Mouse (Mus musculus) intestine, embryonic 15.5 days (tissue): ENCODE results near the gene Gm20518. TPM values are rescaled to one million over a fixed set of nuclear protein-coding genes. Genes with fewer than 3 reads are reported as not detected.

Source experiments
- ATAC-seq: fragments of 200-750 bp; cut with Nextera tagmentation; 2 replicates; pipeline ENCODE4 v1.8.0; 2017; ENCODE audit warnings: moderate TSS enrichment, moderate library complexity
- H3K27ac ChIP-seq: fragments of 300-500 bp; sonication (generic); 2 replicates; pipeline ENCODE4 v1.5.1; 2015; ENCODE audit warnings: mild to moderate bottlenecking, inconsistent platforms
- H3K27me3 ChIP-seq: fragments of 300-500 bp; sonication (generic); replicated peaks from 2 replicates; pipeline ENCODE4 v1.6.1; 2015; ENCODE audit warnings: inconsistent platforms
- H3K36me3 ChIP-seq: fragments of 300-500 bp; sonication (generic); 2 replicates; pipeline ENCODE4 v1.6.1; 2015; ENCODE audit warnings: inconsistent platforms
- H3K4me1 ChIP-seq: fragments of 300-500 bp; sonication (generic); replicated peaks from 2 replicates; pipeline ENCODE4 v1.6.1; 2015; ENCODE audit warnings: inconsistent platforms
- H3K4me2 ChIP-seq: fragments of 300-500 bp; sonication (generic); replicated peaks from 2 replicates; pipeline ENCODE4 v1.6.1; 2015; ENCODE audit warnings: mild to moderate bottlenecking, inconsistent platforms
- H3K4me3 ChIP-seq: fragments of 300-500 bp; sonication (generic); replicated peaks from 2 replicates; pipeline ENCODE4 v1.5.1; 2015; ENCODE audit warnings: inconsistent platforms
- H3K9ac ChIP-seq: fragments of 300-500 bp; sonication (generic); 2 replicates; pipeline ENCODE4 v1.6.1; 2015; ENCODE audit warnings: inconsistent platforms
- H3K9me3 ChIP-seq: fragments of 300-500 bp; sonication (generic); 2 replicates; pipeline ENCODE4 v1.6.1; 2016; ENCODE audit warnings: inconsistent platforms
- WGBS: fragments of 180-500 bp; shearing (Covaris S2); methylation state at CpG from one replicate; pipeline ENCODE4 v1.1.7; 2015; 5-methylcytosine and 5-hydroxymethylcytosine counted together
- polyA plus RNA-seq: library from polyadenylated mRNA; unstranded; fragments of >200 nt; fragmentation: Nextera tagmentation; extraction: Ambion mirVana; gene quantifications from 2 replicates; pipeline ENCODE4 v1.2.1, GENCODE M21; 2015

Gene Gm20518
- 0.18 and 0.27 TPM in 2 replicates for polyA plus RNA-seq

GRCm38 (mm10) chr16:17891567-17891959 is at the start of gene Gm20518:
TSS of gene Gm20518 (minus strand) at chr16:17891671.
- H3K9ac ChIP-seq = peak within 1 kb of the TSS; percentile 97
- no peaks in the 10 kb centered on the region for H3K27me3 ChIP-seq
- H3K27ac ChIP-seq = peak within 1 kb of the TSS; percentile 92
- H3K9me3 ChIP-seq = no peaks in the 10 kb centered on the region
- no peaks in the 10 kb centered on the region for H3K36me3 ChIP-seq
- peaks cover 19% of the 10 kb centered on the region for H3K4me1 ChIP-seq
- peak; percentile 98 for ATAC-seq
- peak within 1 kb of the TSS; percentile 78 for H3K4me2 ChIP-seq
- 0% methylated on average over 38 of the region's 38 CpGs for WGBS
- peak within 1 kb of the TSS; percentile 83 for H3K4me3 ChIP-seq

- H3K4me2 ChIP-seq = 0 out of 2 replicates have a peak overlapping the region, but pooled peaks have one; percentile 18
- peak; percentile 91 for ATAC-seq
- 33% methylated on average over 9 of the region's 9 CpGs for WGBS
Measured at GRCm38 (mm10) chr16:17939255-17939751, 47.8 kb upstream of the Gm20518 start.

GRCm38 (mm10) chr16:17938821-17939220 is 47.4 kb upstream of the Gm20518 start:
- no peak overlapping the region for H3K9ac ChIP-seq
- peak overlapping the region; percentile 42 for H3K27ac ChIP-seq

More at GRCm38 (mm10) chr16:17939255-17939751, 47.8 kb upstream of the Gm20518 start:
- H3K27me3 ChIP-seq = no peaks in the 10 kb centered on the region; the same call in 1 of the 2 replicates
- no peaks in the 10 kb centered on the region for H3K36me3 ChIP-seq
- peaks cover 7% of the 10 kb centered on the region; the same call in 1 of the 2 replicates for H3K4me1 ChIP-seq
- no peaks in the 10 kb centered on the region for H3K9me3 ChIP-seq
- no peak overlapping the region for H3K9ac ChIP-seq
- no peak overlapping the region for H3K4me3 ChIP-seq
- peak overlapping the region; percentile 42 for H3K27ac ChIP-seq

GRCm38 (mm10) chr16:17938187-17938586 is 46.7 kb upstream of the Gm20518 start:
- Histone ChIP-seq H3K36me3 (no peaks in the 10 kb centered on the region), H3K27me3 (no peaks in the 10 kb centered on the region; the same call in 1 of the 2 replicates), H3K27ac (no peak overlapping the region), H3K9ac (no peak overlapping the region), H3K4me3 (no peak overlapping the region), H3K4me2 (no peak overlapping the region), H3K4me1 (peaks cover 7% of the 10 kb centered on the region; the same call in 1 of the 2 replicates), H3K9me3 (no peaks in the 10 kb centered on the region)
- ATAC-seq = peak; percentile 27
- 61% methylated on average over 7 of the region's 7 CpGs for WGBS

More at GRCm38 (mm10) chr16:17938821-17939220, 47.4 kb upstream of the Gm20518 start:
- H3K4me2 ChIP-seq = peak overlapping the region; percentile 18
- H3K4me1 ChIP-seq = peaks cover 7% of the 10 kb centered on the region; the same call in 1 of the 2 replicates
- H3K4me3 ChIP-seq = no peak overlapping the region
- ATAC-seq = peak; percentile 95
- 12% methylated on average over 7 of the region's 7 CpGs for WGBS
- H3K9me3 ChIP-seq = no peaks in the 10 kb centered on the region
- no peaks in the 10 kb centered on the region; the same call in 1 of the 2 replicates for H3K27me3 ChIP-seq
- H3K36me3 ChIP-seq = no peaks in the 10 kb centered on the region

GRCm38 (mm10) chr16:17936776-17937175 is 45.3 kb upstream of the Gm20518 start:
- Histone ChIP-seq H3K36me3 (no peaks in the 10 kb centered on the region), H3K4me1 (peaks cover 7% of the 10 kb centered on the region; the same call in 1 of the 2 replicates), H3K4me3 (no peak overlapping the region), H3K9ac (no peak overlapping the region), H3K27me3 (no peaks in the 10 kb centered on the region; the same call in 1 of the 2 replicates), H3K9me3 (no peaks in the 10 kb centered on the region), H3K27ac (no peak overlapping the region), H3K4me2 (no peak overlapping the region)
- WGBS = 83% methylated on average over 10 of the region's 10 CpGs
- ATAC-seq = no peak

GRCm38 (mm10) chr16:17934445-17934910 is 43.0 kb upstream of the Gm20518 start:
- 69% methylated on average over 3 of the region's 3 CpGs for WGBS
- Histone ChIP-seq H3K9ac (no peak overlapping the region), H3K4me2 (no peak overlapping the region)

GRCm38 (mm10) chr16:17933594-17934444 is 42.3 kb upstream of the Gm20518 start:
- ATAC-seq = no peak
- 61% methylated on average over 9 of the region's 9 CpGs for WGBS
- H3K27ac ChIP-seq = no peak overlapping the region

More at GRCm38 (mm10) chr16:17934445-17934910, 43.0 kb upstream of the Gm20518 start:
- H3K27ac ChIP-seq = no peak overlapping the region
- ATAC-seq = no peak
- H3K27me3 ChIP-seq = no peaks in the 10 kb centered on the region; the same call in 1 of the 2 replicates
- H3K4me1 ChIP-seq = peaks cover 7% of the 10 kb centered on the region; the same call in 1 of the 2 replicates
- no peak overlapping the region for H3K4me3 ChIP-seq
- no peaks in the 10 kb centered on the region for H3K9me3 ChIP-seq
- H3K36me3 ChIP-seq = no peaks in the 10 kb centered on the region

GRCm38 (mm10) chr16:17931906-17932460 is 40.5 kb upstream of the Gm20518 start:
- Histone ChIP-seq H3K4me3 (no peak overlapping the region), H3K4me2 (no peak overlapping the region), H3K27ac (no peak overlapping the region), H3K9ac (no peak overlapping the region), H3K27me3 (no peaks in the 10 kb centered on the region; the same call in 1 of the 2 replicates), H3K36me3 (no peaks in the 10 kb centered on the region), H3K9me3 (no peaks in the 10 kb centered on the region), H3K4me1 (peaks cover 2% of the 10 kb centered on the region; the same call in 1 of the 2 replicates)
- 80% methylated on average over 5 of the region's 5 CpGs for WGBS
- no peak for ATAC-seq

More at GRCm38 (mm10) chr16:17933594-17934444, 42.3 kb upstream of the Gm20518 start:
- Histone ChIP-seq H3K36me3 (no peaks in the 10 kb centered on the region), H3K27me3 (no peaks in the 10 kb centered on the region; the same call in 1 of the 2 replicates), H3K4me3 (no peak overlapping the region), H3K4me1 (0 out of 2 replicates have a peak, but pooled peaks cover 2% of the 10 kb centered on the region), H3K9ac (no peak overlapping the region), H3K9me3 (no peaks in the 10 kb centered on the region), H3K4me2 (no peak overlapping the region)

GRCm38 (mm10) chr16:17929631-17930030 is 38.2 kb upstream of the Gm20518 start:
- Histone ChIP-seq H3K9ac (no peak overlapping the region), H3K27ac (0 out of 2 replicates have a peak overlapping the region, but pooled peaks have one; percentile 96), H3K27me3 (no peaks in the 10 kb centered on the region), H3K4me1 (peaks cover 10% of the 10 kb centered on the region; the same call in 1 of the 2 replicates), H3K4me3 (no peak overlapping the region), H3K9me3 (no peaks in the 10 kb centered on the region), H3K4me2 (no peak overlapping the region), H3K36me3 (peaks cover 15% of the 10 kb centered on the region)
- no peak for ATAC-seq
- WGBS = 76% methylated on average over 2 of the region's 2 CpGs

GRCm38 (mm10) chr16:17929211-17929610 is 37.7 kb upstream of the Gm20518 start:
- Histone ChIP-seq H3K27me3 (no peaks in the 10 kb centered on the region), H3K36me3 (peaks cover 15% of the 10 kb centered on the region), H3K27ac (peak overlapping the region; percentile 96; the same call in 1 of the 2 replicates), H3K4me2 (no peak overlapping the region), H3K4me3 (no peak overlapping the region), H3K4me1 (peaks cover 10% of the 10 kb centered on the region; the same call in 1 of the 2 replicates), H3K9me3 (no peaks in the 10 kb centered on the region), H3K9ac (no peak overlapping the region)
- ATAC-seq = no peak
- 26% methylated on average over 2 of the region's 2 CpGs for WGBS

- Histone ChIP-seq H3K4me1 (peaks cover 10% of the 10 kb centered on the region; the same call in 1 of the 2 replicates), H3K4me3 (peak overlapping the region; percentile 83), H3K27ac (peak overlapping the region; percentile 96), H3K9ac (peak overlapping the region; percentile 82), H3K4me2 (peak overlapping the region; percentile 96), H3K36me3 (peaks cover 15% of the 10 kb centered on the region), H3K9me3 (no peaks in the 10 kb centered on the region), H3K27me3 (no peaks in the 10 kb centered on the region)
- peak; percentile 83 for ATAC-seq
- WGBS = under 1% methylated on average over 9 of the region's 9 CpGs
Measured at GRCm38 (mm10) chr16:17928627-17929104, 37.2 kb upstream of the Gm20518 start.
